Mouse (Mus musculus): ENCODE results near the gene Stk32c. TPM values are rescaled to one million over a fixed set of nuclear protein-coding genes. Genes with fewer than 3 reads are reported as not detected.

The Stk32c gene
- polyA plus RNA-seq, 1 experiment from 2014 or later = 0.13 TPM

GRCm38 (mm10) chr7:139130361-139130760, 82.7 kb downstream of the Stk32c start:
- TF ChIP-seq CTCF (IDR thresholded peaks at IDR 0.05) = no peak
- ChIA-PET POLR2A (no interaction called here), CTCF (no interaction called here)
- ATAC-seq (no peak), DNase-seq (ENCODE audit: low read depth, low spot score) (no peak)
- H3K27me3 ChIP-seq = peaks cover 5% of the 10 kb centered on the region
- in situ Hi-C loops (cut with MboI; ENCODE audit: low pct_unique_long_range_greater_than_20kb) = no loop called here

- TF ChIP-seq CTCF (IDR thresholded peaks at IDR 0.05) = no peak
- ChIA-PET CTCF (interaction anchor here (2.0 kb wide), 1 partner anchor 9 kb away, joined by 7 read pairs; no protein-coding TSS in a partner anchor), POLR2A (no interaction called here)
- in situ Hi-C loops (cut with MboI; ENCODE audit: low pct_unique_long_range_greater_than_20kb) = loop anchor here (10.0 kb wide), 1 partner anchor 346 kb away; no protein-coding TSS in a partner anchor
- ATAC-seq (no peak), DNase-seq (ENCODE audit: low read depth, low spot score) (no peak)
- H3K27me3 ChIP-seq = peaks cover 2% of the 10 kb centered on the region
Observed at GRCm38 (mm10) chr7:139128994-139129393, 84.1 kb downstream of the Stk32c start.

GRCm38 (mm10) chr7:139126549-139126948, 86.6 kb downstream of the Stk32c start:
- H3K27me3 ChIP-seq = peaks cover under 1% of the 10 kb centered on the region
- DNase-seq (ENCODE audit: low read depth, low spot score) = no peak
- CTCF ChIA-PET = no interaction called here
- POLR2A ChIA-PET = no interaction called here
- in situ Hi-C loops (cut with MboI; ENCODE audit: low pct_unique_long_range_greater_than_20kb) = loop anchor here (10.0 kb wide), 1 partner anchor 348 kb away; no protein-coding TSS in a partner anchor
- ATAC-seq = no peak
- no peak for TF ChIP-seq CTCF (IDR thresholded peaks at IDR 0.05)

GRCm38 (mm10) chr7:139125881-139126280, 87.2 kb downstream of the Stk32c start:
- H3K27me3 ChIP-seq = no peaks in the 10 kb centered on the region
- POLR2A ChIA-PET = no interaction called here
- no peak for DNase-seq (ENCODE audit: low read depth, low spot score)
- no peak for TF ChIP-seq CTCF (IDR thresholded peaks at IDR 0.05)
- in situ Hi-C loops (cut with MboI; ENCODE audit: low pct_unique_long_range_greater_than_20kb) = loop anchor here (10.0 kb wide), 1 partner anchor 349 kb away; no protein-coding TSS in a partner anchor
- CTCF ChIA-PET = no interaction called here
- ATAC-seq = no peak

GRCm38 (mm10) chr7:139119775-139120153, 93.3 kb downstream of the Stk32c start:
- in situ Hi-C loops (cut with MboI; ENCODE audit: low pct_unique_long_range_greater_than_20kb) = loop anchor here (5.0 to 10.0 kb wide), 3 partner anchors 78 to 355 kb away; no protein-coding TSS in a partner anchor
- no peak for ATAC-seq
- CTCF ChIA-PET = interaction anchor here (0.7 to 3.1 kb wide), 17 partner anchors 8 to 364 kb away, joined by 3 to 15 read pairs (median 3); no protein-coding TSS in a partner anchor
- DNase-seq (ENCODE audit: low read depth, low spot score) = no peak
- POLR2A ChIA-PET = interaction anchor here (0.8 to 1.0 kb wide), 2 partner anchors 82 to 1045 kb away, joined by 3 read pairs; partner anchors contain the start of gene Olfr522
- TF ChIP-seq CTCF (IDR thresholded peaks at IDR 0.05) = no peak
- H3K27me3 ChIP-seq = no peaks in the 10 kb centered on the region

GRCm38 (mm10) chr7:139119152-139119774, 93.8 kb downstream of the Stk32c start:
- ChIA-PET CTCF (interaction anchor here (0.7 to 3.1 kb wide), 17 partner anchors 8 to 365 kb away, joined by 3 to 15 read pairs (median 3); no protein-coding TSS in a partner anchor), POLR2A (interaction anchor here (0.8 kb wide), 1 partner anchor 83 kb away, joined by 3 read pairs; no protein-coding TSS in a partner anchor)
- no peaks in the 10 kb centered on the region for H3K27me3 ChIP-seq
- DNase-seq (ENCODE audit: low read depth, low spot score) = no peak
- peak; percentile 90 for TF ChIP-seq CTCF (IDR thresholded peaks at IDR 0.05)
- in situ Hi-C loops (cut with MboI; ENCODE audit: low pct_unique_long_range_greater_than_20kb) = no loop called here
- peak; percentile 57 for ATAC-seq

- DNase-seq (ENCODE audit: low read depth, low spot score) (no peak), ATAC-seq (no peak)
- H3K27me3 ChIP-seq = no peaks in the 10 kb centered on the region
- TF ChIP-seq CTCF (IDR thresholded peaks at IDR 0.05) = no peak
- POLR2A ChIA-PET = no interaction called here
- in situ Hi-C loops (cut with MboI; ENCODE audit: low pct_unique_long_range_greater_than_20kb) = no loop called here
- CTCF ChIA-PET = interaction anchor here (1.0 kb wide), 1 partner anchor 11 kb away, joined by 3 read pairs; no protein-coding TSS in a partner anchor
Observed at GRCm38 (mm10) chr7:139107908-139108650, 105.0 kb downstream of the Stk32c start.

GRCm38 (mm10) chr7:139105705-139106104, 107.4 kb downstream of the Stk32c start:
- H3K27me3 ChIP-seq = peaks cover 7% of the 10 kb centered on the region
- POLR2A ChIA-PET = no interaction called here
- in situ Hi-C loops (cut with MboI; ENCODE audit: low pct_unique_long_range_greater_than_20kb) = no loop called here
- CTCF ChIA-PET = interaction anchor here (0.9 to 1.4 kb wide), 3 partner anchors 13 to 86 kb away, joined by 3 read pairs; no protein-coding TSS in a partner anchor
- no peak for DNase-seq (ENCODE audit: low read depth, low spot score)
- no peak for ATAC-seq
- no peak for TF ChIP-seq CTCF (IDR thresholded peaks at IDR 0.05)

- DNase-seq (ENCODE audit: low read depth, low spot score) = no peak
- ChIA-PET CTCF (interaction anchor here (0.9 to 1.4 kb wide), 2 partner anchors 14 to 87 kb away, joined by 3 read pairs; no protein-coding TSS in a partner anchor), POLR2A (interaction anchor here (0.6 kb wide), 1 partner anchor 235 kb away, joined by 4 read pairs; no protein-coding TSS in a partner anchor)
- peaks cover 7% of the 10 kb centered on the region for H3K27me3 ChIP-seq
- no peak for TF ChIP-seq CTCF (IDR thresholded peaks at IDR 0.05)
- ATAC-seq = no peak
- in situ Hi-C loops (cut with MboI; ENCODE audit: low pct_unique_long_range_greater_than_20kb) = no loop called here
Observed at GRCm38 (mm10) chr7:139105076-139105475, 108.0 kb downstream of the Stk32c start.

GRCm38 (mm10) chr7:139103960-139104381, 109.1 kb downstream of the Stk32c start:
- POLR2A ChIA-PET = no interaction called here
- no peak for TF ChIP-seq CTCF (IDR thresholded peaks at IDR 0.05)
- CTCF ChIA-PET = no interaction called here
- H3K27me3 ChIP-seq = peaks cover 7% of the 10 kb centered on the region
- in situ Hi-C loops (cut with MboI; ENCODE audit: low pct_unique_long_range_greater_than_20kb) = no loop called here
- no peak for ATAC-seq
- DNase-seq (ENCODE audit: low read depth, low spot score) = no peak
